Mouse (Mus musculus): ENCODE measurements around the gene Dad1. TPM values are rescaled to one million over a fixed set of nuclear protein-coding genes. Genes with fewer than 3 reads are reported as not detected.

The Dad1 gene
- polyA plus RNA-seq, 1 experiment from 2014 or later: 270 TPM

DNA sequence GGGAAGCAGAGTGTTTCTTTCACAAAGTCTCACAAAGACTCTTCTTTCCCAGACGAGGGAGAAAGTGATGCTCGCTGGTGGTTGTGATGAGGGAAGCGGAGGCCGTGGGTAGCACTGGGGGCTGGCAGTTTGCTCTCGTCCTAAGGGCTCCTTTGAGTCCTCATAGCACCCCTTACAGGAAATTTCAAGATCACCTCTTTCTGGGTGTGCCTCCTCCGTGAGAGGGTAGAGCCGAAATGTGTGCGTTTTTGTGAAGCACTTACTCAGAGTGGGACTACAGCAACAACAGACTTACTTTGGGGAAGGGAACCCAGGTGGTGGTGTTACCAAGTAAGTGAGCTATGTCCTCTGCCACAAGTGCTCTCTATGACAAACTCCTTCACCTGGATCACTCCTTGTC, 42.7 kb downstream of the Dad1 start:
- ATAC-seq (ENCODE audit: insufficient number of reproducible peaks, insufficient read depth, low FRiP score, low TSS enrichment): no peak
- no peak overlapping the region for H3K9ac ChIP-seq
- no peak overlapping the region for H3K27ac ChIP-seq
- WGBS: 88% methylated on average over 8 of the region's 8 CpGs
- H3K4me3 ChIP-seq: no peak overlapping the region
- no peaks in the 10 kb centered on the region; the same call in none of the 2 replicates for H3K4me1 ChIP-seq
- no peaks in the 10 kb centered on the region for H3K27me3 ChIP-seq
- no peaks in the 10 kb centered on the region for H3K9me3 ChIP-seq
- no peak overlapping the region for H3K4me2 ChIP-seq (replicated peaks)
- no peaks in the 10 kb centered on the region for H3K36me3 ChIP-seq

DNA sequence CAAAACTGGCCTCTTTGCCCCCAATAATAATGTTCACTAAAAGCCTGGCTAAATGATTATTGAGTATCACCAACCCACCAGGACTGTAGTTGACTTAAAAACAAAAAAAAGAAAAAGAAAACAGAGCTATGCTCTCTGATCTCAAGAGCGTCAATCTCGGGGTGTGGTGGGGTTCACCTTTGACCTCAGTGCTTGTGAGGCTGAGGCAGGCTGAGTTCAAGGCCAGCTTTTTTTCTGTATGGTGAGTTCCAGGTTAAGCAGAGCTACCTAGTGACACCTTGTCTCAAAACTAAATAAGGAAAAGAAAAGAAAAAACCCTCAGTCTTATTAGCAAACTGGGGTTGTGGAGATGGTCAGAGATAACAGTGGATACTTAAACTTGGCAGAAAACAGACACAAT, 43.5 kb downstream of the Dad1 start:
- H3K36me3 ChIP-seq: no peaks in the 10 kb centered on the region
- no peaks in the 10 kb centered on the region for H3K9me3 ChIP-seq
- no peak for ATAC-seq (ENCODE audit: insufficient number of reproducible peaks, insufficient read depth, low FRiP score, low TSS enrichment)
- H3K4me1 ChIP-seq: no peaks in the 10 kb centered on the region; the same call in none of the 2 replicates
- no peak overlapping the region for H3K9ac ChIP-seq
- no peak overlapping the region for H3K27ac ChIP-seq
- H3K4me2 ChIP-seq (replicated peaks): no peak overlapping the region
- no peaks in the 10 kb centered on the region for H3K27me3 ChIP-seq
- 91% methylated on average over 2 of the region's 2 CpGs for WGBS
- H3K4me3 ChIP-seq: no peak overlapping the region

DNA sequence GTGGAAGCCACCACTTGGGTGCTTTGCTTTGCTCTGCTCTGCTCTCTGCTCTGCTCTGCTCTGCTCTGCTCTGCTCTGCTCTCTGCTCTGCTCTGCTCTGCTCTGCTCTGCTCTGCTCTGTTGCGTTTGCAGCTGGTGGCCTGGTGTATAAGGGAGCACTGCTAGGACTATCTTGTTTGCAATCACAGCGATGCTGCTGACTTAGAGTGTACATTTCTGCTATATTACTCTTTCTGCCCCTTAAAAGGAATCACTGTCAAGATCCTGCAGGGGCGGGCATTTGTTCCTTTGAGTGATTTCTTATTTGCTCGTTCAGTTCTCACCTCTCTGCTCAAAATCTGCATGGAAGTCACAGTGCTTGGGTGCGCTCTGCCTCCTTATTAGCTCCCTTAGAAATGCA, 44.0 kb downstream of the Dad1 start:
- Histone ChIP-seq H3K9ac (no peak overlapping the region), H3K4me2 (replicated peaks) (no peak overlapping the region), H3K36me3 (no peaks in the 10 kb centered on the region), H3K27ac (no peak overlapping the region), H3K4me1 (no peaks in the 10 kb centered on the region; the same call in none of the 2 replicates), H3K27me3 (no peaks in the 10 kb centered on the region), H3K4me3 (no peak overlapping the region), H3K9me3 (no peaks in the 10 kb centered on the region)
- 83% methylated on average over 5 of the region's 5 CpGs for WGBS
- ATAC-seq (ENCODE audit: insufficient number of reproducible peaks, insufficient read depth, low FRiP score, low TSS enrichment): no peak

DNA sequence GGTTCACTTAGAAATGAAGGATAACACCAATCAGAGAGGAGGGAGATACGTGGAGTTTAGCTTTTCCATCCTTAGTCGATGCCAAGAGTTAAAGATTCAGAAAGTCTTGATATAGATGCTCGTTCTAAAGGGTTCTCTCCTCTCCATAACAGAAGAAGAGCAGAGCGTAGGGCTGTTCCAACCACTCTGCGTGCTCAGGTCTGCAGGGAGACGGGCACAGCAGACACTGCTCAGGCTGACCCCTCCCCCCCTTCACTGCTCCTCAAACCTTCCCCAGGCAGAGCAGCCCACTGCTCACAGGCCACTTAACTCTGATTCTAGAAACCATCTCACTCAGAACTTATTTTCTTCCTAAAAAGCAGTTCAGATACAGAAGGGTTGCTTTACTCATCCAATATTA, 45.2 kb downstream of the Dad1 start:
- no peak for ATAC-seq (ENCODE audit: insufficient number of reproducible peaks, insufficient read depth, low FRiP score, low TSS enrichment)
- Histone ChIP-seq H3K4me3 (no peak overlapping the region), H3K4me1 (no peaks in the 10 kb centered on the region; the same call in 1 of the 2 replicates), H3K27ac (no peak overlapping the region), H3K27me3 (no peaks in the 10 kb centered on the region), H3K9ac (no peak overlapping the region), H3K4me2 (replicated peaks) (no peak overlapping the region), H3K9me3 (no peaks in the 10 kb centered on the region), H3K36me3 (no peaks in the 10 kb centered on the region)
- 70% methylated on average over 6 of the region's 6 CpGs for WGBS

DNA sequence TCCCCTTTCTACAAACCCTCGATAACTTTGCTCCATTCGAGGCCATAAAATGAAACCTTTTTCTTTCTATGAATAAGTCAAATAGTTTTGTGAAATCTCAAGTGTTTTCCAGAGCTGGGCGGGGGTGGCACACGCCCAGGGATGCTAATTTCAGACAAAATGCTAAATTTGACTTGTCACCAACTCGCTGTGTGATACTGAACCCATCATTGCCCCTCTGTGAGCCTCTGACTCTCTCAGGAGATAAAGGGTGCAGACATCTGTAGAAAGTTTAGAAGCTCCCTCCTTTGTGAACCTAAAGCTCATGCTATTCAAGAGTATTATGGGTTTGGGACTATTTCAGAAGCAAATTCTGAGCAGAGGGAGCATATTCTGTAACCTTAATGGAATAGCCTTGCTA, 46.0 kb downstream of the Dad1 start:
- no peak overlapping the region for H3K4me2 ChIP-seq (replicated peaks)
- ATAC-seq (ENCODE audit: insufficient number of reproducible peaks, insufficient read depth, low FRiP score, low TSS enrichment): no peak

DNA sequence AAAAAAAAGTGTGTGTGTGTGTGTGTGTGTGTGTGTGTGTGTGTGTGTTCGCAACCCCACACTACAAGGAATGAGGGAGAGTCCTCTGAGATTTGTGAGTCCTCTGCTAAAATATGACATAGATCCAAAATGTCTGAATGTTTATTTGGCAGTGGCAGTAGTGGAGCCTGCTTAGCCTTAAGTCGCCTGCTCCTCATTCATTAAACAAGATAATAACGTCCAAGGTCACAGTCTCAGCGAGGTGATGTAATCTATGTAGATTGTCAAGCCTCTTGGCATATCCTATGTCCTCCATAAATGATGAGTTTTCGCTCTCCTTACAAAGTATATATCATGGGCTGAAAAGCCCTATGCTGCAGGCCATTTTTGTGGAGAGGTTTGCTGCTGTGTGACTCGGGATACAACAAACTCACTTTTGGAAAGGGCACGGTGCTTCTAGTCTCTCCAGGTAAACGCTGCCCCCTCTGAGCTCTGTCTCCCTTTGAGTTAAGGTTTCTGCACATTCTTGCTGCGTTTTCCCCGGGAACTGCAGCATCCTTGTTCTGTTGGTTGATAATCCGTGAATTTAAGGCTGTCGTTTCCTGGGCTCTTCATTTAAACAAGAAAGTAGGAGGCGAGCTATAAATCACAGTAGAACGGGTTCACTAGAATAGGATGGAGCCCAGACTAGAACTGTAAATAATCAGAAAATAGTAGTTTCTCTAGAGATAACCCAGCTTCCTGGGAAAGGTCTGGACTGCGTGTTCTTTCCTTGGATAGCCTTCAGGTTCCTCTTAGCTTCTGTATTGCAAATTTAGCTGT, 47.0 kb downstream of the Dad1 start:
- Histone ChIP-seq H3K4me1 (no peaks in the 10 kb centered on the region; the same call in 1 of the 2 replicates), H3K27ac (no peak overlapping the region), H3K4me2 (replicated peaks) (no peak overlapping the region), H3K4me3 (no peak overlapping the region), H3K9ac (no peak overlapping the region), H3K27me3 (no peaks in the 10 kb centered on the region), H3K9me3 (no peaks in the 10 kb centered on the region), H3K36me3 (no peaks in the 10 kb centered on the region)
- no peak for ATAC-seq (ENCODE audit: insufficient number of reproducible peaks, insufficient read depth, low FRiP score, low TSS enrichment)
- WGBS: 78% methylated on average over 15 of the region's 15 CpGs

More for the DNA sequence above, 46.0 kb downstream of the Dad1 start:
- WGBS: 85% methylated on average over 5 of the region's 5 CpGs
- Histone ChIP-seq H3K36me3 (no peaks in the 10 kb centered on the region), H3K4me3 (no peak overlapping the region), H3K27me3 (no peaks in the 10 kb centered on the region), H3K9ac (no peak overlapping the region), H3K27ac (no peak overlapping the region), H3K9me3 (no peaks in the 10 kb centered on the region), H3K4me1 (no peaks in the 10 kb centered on the region; the same call in 1 of the 2 replicates)

DNA sequence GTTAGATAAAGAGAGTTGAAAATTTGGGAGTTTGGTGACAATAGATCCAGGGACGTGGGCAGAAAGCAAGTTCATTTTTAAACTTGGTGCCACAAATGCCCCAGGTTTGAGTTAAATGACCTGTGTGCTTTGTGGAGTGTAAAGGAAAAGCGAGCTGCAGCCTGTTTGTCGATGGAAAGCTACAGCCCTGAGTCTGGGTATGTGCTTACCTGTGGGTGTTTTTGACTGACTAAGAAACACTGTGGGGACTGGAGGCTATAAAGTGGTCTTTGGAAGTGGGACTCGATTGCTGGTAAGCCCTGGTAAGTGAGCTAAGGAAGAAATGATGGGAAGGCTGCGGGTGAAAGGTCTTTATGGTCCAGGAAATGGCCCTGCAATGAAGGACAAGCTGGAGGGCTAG, 47.6 kb downstream of the Dad1 start:
- Histone ChIP-seq H3K27me3 (no peaks in the 10 kb centered on the region), H3K4me2 (replicated peaks) (no peak overlapping the region), H3K27ac (no peak overlapping the region), H3K9ac (no peak overlapping the region), H3K4me3 (no peak overlapping the region), H3K4me1 (no peaks in the 10 kb centered on the region; the same call in 1 of the 2 replicates), H3K36me3 (no peaks in the 10 kb centered on the region), H3K9me3 (no peaks in the 10 kb centered on the region)
- no peak for ATAC-seq (ENCODE audit: insufficient number of reproducible peaks, insufficient read depth, low FRiP score, low TSS enrichment)
- 85% methylated on average over 5 of the region's 5 CpGs for WGBS

DNA sequence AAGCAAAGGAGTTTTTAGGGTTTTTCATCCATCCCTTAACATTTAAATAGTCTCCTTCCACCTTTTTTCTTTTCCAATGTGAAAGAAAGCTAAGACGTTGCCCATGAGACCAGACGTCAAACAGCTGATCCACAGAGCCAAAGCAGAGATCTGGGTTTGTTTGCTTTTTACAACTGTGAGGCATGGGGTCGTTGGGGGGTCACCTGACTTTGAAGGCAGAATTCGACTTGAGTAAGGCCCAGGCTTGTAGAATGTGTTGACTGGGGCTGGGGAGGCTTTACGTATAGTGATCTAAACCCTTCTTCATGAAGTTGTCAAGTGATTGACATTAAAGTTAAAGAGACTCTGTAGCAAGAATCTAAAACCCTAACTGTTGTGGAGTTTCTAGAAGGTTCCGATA, 48.0 kb downstream of the Dad1 start:
- no peak overlapping the region for H3K9ac ChIP-seq
- no peaks in the 10 kb centered on the region for H3K27me3 ChIP-seq
- no peak overlapping the region for H3K27ac ChIP-seq
- no peak overlapping the region for H3K4me3 ChIP-seq
- H3K9me3 ChIP-seq: no peaks in the 10 kb centered on the region
- no peaks in the 10 kb centered on the region; the same call in 1 of the 2 replicates for H3K4me1 ChIP-seq
- H3K4me2 ChIP-seq (replicated peaks): no peak overlapping the region
- 44% methylated on average over 6 of the region's 6 CpGs for WGBS
- H3K36me3 ChIP-seq: no peaks in the 10 kb centered on the region
- ATAC-seq (ENCODE audit: insufficient number of reproducible peaks, insufficient read depth, low FRiP score, low TSS enrichment): no peak

DNA sequence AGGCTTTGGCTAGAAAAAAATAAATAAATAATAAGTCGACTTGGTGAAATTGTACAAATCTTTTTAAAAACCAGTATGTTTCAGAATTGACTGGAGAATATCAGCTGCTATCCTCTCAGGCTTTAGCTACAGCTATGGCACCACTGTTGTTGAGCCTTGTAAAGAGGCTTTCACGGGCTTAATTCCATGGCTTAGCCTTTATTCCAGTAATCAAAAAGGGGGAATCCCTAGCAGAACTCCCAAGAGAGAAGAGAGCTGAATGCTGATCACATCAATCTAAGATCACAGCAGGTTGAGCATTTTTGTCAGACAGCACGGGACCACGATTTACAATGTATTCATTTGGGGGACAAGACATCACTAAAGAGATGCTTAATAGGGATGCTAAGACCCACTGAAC, 49.1 kb downstream of the Dad1 start:
- Histone ChIP-seq H3K4me2 (replicated peaks) (no peak overlapping the region), H3K27ac (no peak overlapping the region), H3K27me3 (no peaks in the 10 kb centered on the region), H3K4me3 (no peak overlapping the region), H3K36me3 (no peaks in the 10 kb centered on the region), H3K9ac (no peak overlapping the region), H3K9me3 (no peaks in the 10 kb centered on the region), H3K4me1 (no peaks in the 10 kb centered on the region; the same call in 1 of the 2 replicates)
- ATAC-seq (ENCODE audit: insufficient number of reproducible peaks, insufficient read depth, low FRiP score, low TSS enrichment): no peak
- WGBS: 76% methylated on average over 4 of the region's 4 CpGs

DNA sequence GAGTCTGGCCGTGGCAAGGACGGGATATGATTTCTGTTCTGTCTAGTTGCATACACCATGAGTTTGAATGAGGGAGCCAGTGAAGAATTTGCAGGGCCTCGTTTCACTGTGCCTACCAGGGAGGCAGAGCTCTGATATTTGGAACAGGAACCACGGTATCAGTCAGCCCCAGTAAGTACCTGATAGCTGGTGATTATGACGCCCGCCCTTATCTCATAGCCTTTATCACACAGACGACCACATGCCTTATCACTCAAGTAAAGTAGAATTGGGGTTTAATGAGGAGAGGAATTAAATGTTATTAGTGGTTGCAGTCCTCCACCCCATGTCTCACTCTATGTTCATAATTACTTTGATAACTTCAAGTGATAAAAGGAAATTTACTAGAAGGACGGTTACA, 49.6 kb downstream of the Dad1 start:
- WGBS: 84% methylated on average over 8 of the region's 8 CpGs
- no peak overlapping the region for H3K4me3 ChIP-seq

DNA sequence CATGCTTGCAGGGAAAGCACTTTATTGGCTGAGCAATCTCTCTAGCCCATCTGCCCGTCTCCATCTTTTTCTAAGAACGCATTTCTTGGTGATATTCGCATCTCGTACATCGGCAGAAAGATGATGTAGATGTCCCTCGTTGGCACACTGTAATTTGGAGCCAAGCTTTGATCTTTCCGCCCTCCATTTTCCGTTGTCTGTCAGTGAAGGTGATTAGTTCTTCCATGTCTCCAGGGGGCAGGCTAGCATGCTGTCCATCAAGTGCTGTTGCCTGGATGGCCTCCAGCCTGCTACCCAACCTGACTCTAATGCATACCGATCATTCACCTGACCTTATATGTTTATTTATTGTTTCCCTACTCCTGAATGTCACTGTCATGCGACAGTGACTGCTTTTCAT, 50.1 kb downstream of the Dad1 start:
- H3K27me3 ChIP-seq: no peaks in the 10 kb centered on the region
- H3K9ac ChIP-seq: no peak overlapping the region
- H3K9me3 ChIP-seq: no peaks in the 10 kb centered on the region
- H3K36me3 ChIP-seq: no peaks in the 10 kb centered on the region
- H3K4me3 ChIP-seq: no peak overlapping the region
- H3K27ac ChIP-seq: no peak overlapping the region
- 83% methylated on average over 10 of the region's 10 CpGs for whole genome bisulfite sequencing
- no peaks in the 10 kb centered on the region; the same call in 1 of the 2 replicates for H3K4me1 ChIP-seq
- H3K4me2 ChIP-seq (replicated peaks): no peak overlapping the region
- no peak for ATAC-seq (ENCODE audit: insufficient number of reproducible peaks, insufficient read depth, low FRiP score, low TSS enrichment)

More for the DNA sequence above, 49.6 kb downstream of the Dad1 start:
- no peak overlapping the region for H3K4me2 ChIP-seq (replicated peaks)
- no peaks in the 10 kb centered on the region for H3K27me3 ChIP-seq
- no peaks in the 10 kb centered on the region for H3K36me3 ChIP-seq
- H3K9ac ChIP-seq: no peak overlapping the region
- no peak overlapping the region for H3K27ac ChIP-seq
- H3K9me3 ChIP-seq: no peaks in the 10 kb centered on the region
- ATAC-seq (ENCODE audit: insufficient number of reproducible peaks, insufficient read depth, low FRiP score, low TSS enrichment): no peak
- H3K4me1 ChIP-seq: no peaks in the 10 kb centered on the region; the same call in 1 of the 2 replicates

DNA sequence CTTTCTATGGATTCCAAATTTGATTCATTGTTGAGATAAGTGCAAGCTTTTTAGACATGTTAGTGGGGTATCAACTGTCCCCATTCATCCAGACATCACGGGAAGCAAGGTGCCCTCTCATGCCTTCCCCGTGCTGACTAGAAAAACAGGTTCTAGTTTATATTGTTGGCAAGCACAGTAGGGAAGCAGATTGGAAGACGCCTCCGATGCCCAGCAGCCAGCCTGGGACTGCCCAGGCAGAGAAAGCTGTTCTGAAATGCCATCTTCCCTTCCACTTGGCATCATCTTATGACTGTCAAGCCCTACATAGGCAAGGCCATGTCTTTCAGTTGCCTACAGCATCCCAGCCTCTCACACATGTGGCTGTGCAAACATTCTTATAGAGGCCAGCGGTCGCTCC, 50.7 kb downstream of the Dad1 start:
- H3K4me3 ChIP-seq: no peak overlapping the region
- ATAC-seq (ENCODE audit: insufficient number of reproducible peaks, insufficient read depth, low FRiP score, low TSS enrichment): no peak
- 89% methylated on average over 6 of the region's 6 CpGs for WGBS

More for the DNA sequence above, 50.7 kb downstream of the Dad1 start:
- Histone ChIP-seq H3K27me3 (no peaks in the 10 kb centered on the region), H3K27ac (no peak overlapping the region), H3K36me3 (no peaks in the 10 kb centered on the region), H3K4me1 (no peaks in the 10 kb centered on the region; the same call in 1 of the 2 replicates), H3K4me2 (replicated peaks) (no peak overlapping the region), H3K9me3 (no peaks in the 10 kb centered on the region), H3K9ac (no peak overlapping the region)
